8 mouse cellular contexts compared by ENCODE assay signal in genomic region chr10:63089103-63089757, GRCm38 (mm10). TPM values are rescaled to one million over a fixed set of nuclear protein-coding genes. Genes with fewer than 3 reads are reported as not detected.
DNase-seq lines count a peak whose midpoint lies in the region; ATAC-seq and TF ChIP-seq lines count a peak whose summit lies in the region.

No protein-coding gene starts in this region.

- no peak for TF ChIP-seq POLR2A in kidney, adult 2 months (IDR thresholded peaks at IDR 0.05; ENCODE audit: low read depth, low read length)

- H3K4me2 ChIP-seq in forebrain, embryonic 16.5 days (ENCODE audit: low read length) = peak overlapping the region; percentile 57
- H3K4me2 ChIP-seq in midbrain, embryonic 11.5 days = peak overlapping the region; percentile 48

- H3K4me1 ChIP-seq in kidney, adult 2 months (ENCODE audit: control insufficient read depth, insufficient read depth, low read length) = no peaks in the 10 kb centered on the region
- peaks cover 12% of the 10 kb centered on the region for H3K4me1 ChIP-seq in forebrain, embryonic 16.5 days (replicated peaks; ENCODE audit: control insufficient read depth, insufficient read depth, low read length)
- H3K4me1 ChIP-seq in midbrain, embryonic 11.5 days (ENCODE audit: control insufficient read depth, insufficient read depth, low read length) = peaks cover 12% of the 10 kb centered on the region

- ATAC-seq in forebrain, embryonic 16.5 days = peak; percentile 12; the same call in 1 of the 2 replicates
- peak; percentile 59; the same call in 1 of the 2 replicates for ATAC-seq in midbrain, embryonic 11.5 days (ENCODE audit: low FRiP score)

- TF ChIP-seq CTCF in kidney, adult 2 months (conservative IDR thresholded peaks at IDR 0.05; ENCODE audit: insufficient read depth, insufficient read length, low read depth, low read length) = no peak

- H3K9me3 ChIP-seq in forebrain, embryonic 16.5 days (ENCODE audit: control insufficient read depth, low read length) = no peaks in the 10 kb centered on the region
- H3K9me3 ChIP-seq in midbrain, embryonic 11.5 days (ENCODE audit: control insufficient read depth, low read length) = no peaks in the 10 kb centered on the region

- no peaks in the 10 kb centered on the region for H3K27me3 ChIP-seq in kidney, adult 2 months (replicated peaks; ENCODE audit: control insufficient read depth, insufficient read depth, low read length)
- no peaks in the 10 kb centered on the region for H3K27me3 ChIP-seq in forebrain, embryonic 16.5 days (replicated peaks; ENCODE audit: control insufficient read depth, insufficient read depth, low read length)
- H3K27me3 ChIP-seq in midbrain, embryonic 11.5 days (ENCODE audit: control insufficient read depth, insufficient read depth, low read length) = no peaks in the 10 kb centered on the region

- H3K36me3 ChIP-seq in kidney, adult 2 months (ENCODE audit: control insufficient read depth, insufficient read depth, low read length) = no peaks in the 10 kb centered on the region
- H3K36me3 ChIP-seq in forebrain, embryonic 16.5 days (ENCODE audit: control insufficient read depth, insufficient read depth) = no peaks in the 10 kb centered on the region
- no peaks in the 10 kb centered on the region for H3K36me3 ChIP-seq in midbrain, embryonic 11.5 days (ENCODE audit: control insufficient read depth, insufficient read depth, low read length)

- H3K9ac ChIP-seq in forebrain, embryonic 16.5 days (replicated peaks; ENCODE audit: low read depth, low read length) = no peak overlapping the region; the same call in 1 of the 2 replicates
- peak overlapping the region; percentile 47 for H3K9ac ChIP-seq in midbrain, embryonic 11.5 days (ENCODE audit: low read length)

- no peak for DNase-seq in kidney, adult 2 months
- DNase-seq in kidney, adult 8-10 months = no peak
- DNase-seq in Muller cell, postnatal 12 days (ENCODE audit: inconsistent ontology term) = peak; percentile 62
- peak; percentile 91 for DNase-seq in midbrain, embryonic 11.5 days (ENCODE audit: low spot score, missing footprints)
- DNase-seq in adrenal gland, postnatal 10 days = no peak
- no peak for DNase-seq in adrenal gland, adult 8-10 months
- DNase-seq in frontal cortex, adult 2 months (ENCODE audit: extremely low spot score in 1 of 2, low spot score in 1 of 2) = no peak

- H3K4me3 ChIP-seq in kidney, adult 2 months (ENCODE audit: insufficient read depth, low read depth, low read length) = 0 out of 2 replicates have a peak overlapping the region, but pooled peaks have one; percentile 35
- peak overlapping the region; percentile 35 for H3K4me3 ChIP-seq in forebrain, embryonic 16.5 days (replicated peaks; ENCODE audit: low read length)
- H3K4me3 ChIP-seq in midbrain, embryonic 11.5 days (ENCODE audit: low read depth, low read length) = peak overlapping the region; percentile 22

- 58% methylated on average over 8 of the region's 8 CpGs for WGBS in kidney, adult 2 months
- 21% methylated on average over 8 of the region's 8 CpGs for WGBS in forebrain, embryonic 16.5 days
- WGBS in midbrain, embryonic 11.5 days = 25% methylated on average over 8 of the region's 8 CpGs

- H3K27ac ChIP-seq in kidney, adult 2 months (ENCODE audit: insufficient read depth, low read depth, low read length) = no peak overlapping the region
- H3K27ac ChIP-seq in forebrain, embryonic 16.5 days (ENCODE audit: low read length) = no peak overlapping the region
- no peak overlapping the region; the same call in 1 of the 2 replicates for H3K27ac ChIP-seq in midbrain, embryonic 11.5 days (ENCODE audit: low read depth, low read length)

RNA-seq across cellular contexts. Expression of gene Atoh7, which starts 10.2 kb away (rescaled TPM):
- 0.19 and 0.28 TPM in 2 replicates for polyA plus RNA-seq in kidney, adult 2 months (2012; rRNA removed)
- polyA plus RNA-seq in forebrain, embryonic 16.5 days (2015; fragmentation: Nextera tagmentation; extraction: Ambion mirVana) = 0.94 and 0.98 TPM in 2 replicates
- polyA plus RNA-seq in midbrain, embryonic 11.5 days (2014; fragmentation: Nextera tagmentation; extraction: Ambion mirVana) = 1.1 and 2.0 TPM in 2 replicates
- total RNA-seq in adrenal gland, postnatal 10 days (2021) = not detected
- total RNA-seq in adrenal gland, adult 8-10 months (2022) = not detected
- polyA plus RNA-seq in frontal cortex, adult 2 months (2012; rRNA removed) = 2.2 and 2.4 TPM in 2 replicates

RNA-seq across cellular contexts. Expression of gene Pbld1, which starts 29.3 kb away (rescaled TPM):
- polyA plus RNA-seq in kidney, adult 2 months (2012; rRNA removed) = 163 and 168 TPM in 2 replicates
- polyA plus RNA-seq in forebrain, embryonic 16.5 days (2015; fragmentation: Nextera tagmentation; extraction: Ambion mirVana) = 0.62 and 0.99 TPM in 2 replicates
- polyA plus RNA-seq in midbrain, embryonic 11.5 days (2014; fragmentation: Nextera tagmentation; extraction: Ambion mirVana) = 0.73 and 0.96 TPM in 2 replicates
- total RNA-seq in adrenal gland, postnatal 10 days (2021) = 10 to 100 TPM; 13.0 to 31.0 TPM
- total RNA-seq in adrenal gland, adult 8-10 months (2022) = 1 to 10 TPM in 3 of 4 experiments, under 1 TPM in 1; 0.78 to 3.3 (median 1.6) TPM
- 0.27 and 0.96 TPM in 2 replicates for polyA plus RNA-seq in frontal cortex, adult 2 months (2012; rRNA removed)

Comparison
In these comparisons a context has a peak if more than half of its experiments do, and no peak if none do; other contexts are left out.
1. DNase-seq: peak in Muller cell, postnatal 12 days (single experiment) and midbrain, embryonic 11.5 days (single experiment); none in kidney, adult 2 months (single experiment), kidney, adult 8-10 months (0 of 2), adrenal gland, postnatal 10 days (single experiment), adrenal gland, adult 8-10 months (single experiment) and frontal cortex, adult 2 months (0 of 2).
2. RNA of gene Pbld1, which starts 29.3 kb away (polyA plus RNA-seq): 163 to 168 TPM in kidney, adult 2 months; 0.62 to 0.99 TPM in forebrain, embryonic 16.5 days, 0.27 to 0.96 TPM in frontal cortex, adult 2 months and 0.73 to 0.96 TPM in midbrain, embryonic 11.5 days; every median in the first group is over 10 times any median in the second.
3. Peak in every context shown above with its lines, with median percentiles within 50 percentile points of each other: H3K4me3 ChIP-seq.